Mouse (Mus musculus) effector memory CD4-positive, alpha-beta T cell, adult 7 months (primary cell): ENCODE data around the gene B3gnt5. TPM values are rescaled to one million over a fixed set of nuclear protein-coding genes. Genes with fewer than 3 reads are reported as not detected.

ENCODE experiments used
- polyA plus RNA-seq: library from polyadenylated mRNA; unstranded; fragments of 100-300 nt; shearing (Covaris generic); gene quantifications from one replicate; pipeline ENCODE4 v1.2.1, GENCODE M21; 2017

Gene B3gnt5
- 16.6 TPM for polyA plus RNA-seq

GRCm38 (mm10) chr16:19760074-19760473, at the start of gene B3gnt5:
Gene B3gnt5, plus strand, starts transcription at chr16:19760208.

Other genes with a start within 250 kb of the B3gnt5 start
- gene Olfr167, start 237.9 kb upstream of the B3gnt5 start, polyA plus RNA-seq, result 0.18 TPM
- not detected for gene Olfr168, start 224.7 kb upstream of the B3gnt5 start, polyA plus RNA-seq
- gene Olfr169, start 188.4 kb upstream of the B3gnt5 start, polyA plus RNA-seq, result not detected
- not detected for gene Olfr170, start 148.3 kb upstream of the B3gnt5 start, polyA plus RNA-seq
- gene Olfr171, start 130.3 kb upstream of the B3gnt5 start, polyA plus RNA-seq, result not detected
- not detected for gene Lamp3, start 53.8 kb upstream of the B3gnt5 start, polyA plus RNA-seq
- 234 TPM for gene Klhl6, start 222.8 kb downstream of the B3gnt5 start, polyA plus RNA-seq